Mouse (Mus musculus): Measurements from ENCODE around the gene Krtap4-2.
A peak's percentile ranks its signal among the peaks of the same experiment; 100 is the strongest.
"Not testable (repeated sequence)": the region's sequence is repeated elsewhere in the genome, so short reads cannot be mapped to it uniquely, and the experiment has no call there.

Gene Krtap4-2

GRCm38 (mm10) chr11:99634653-99635134, at the start of gene Krtap4-2:
Gene Krtap4-2 (minus strand): TSS chr11:99635084.
- DNase-seq (ENCODE audit: low read depth, low spot score): no peak

- DNase-seq (ENCODE audit: low read depth, low spot score): no peak
Observed at GRCm38 (mm10) chr11:99683481-99683880, 48.6 kb upstream of the Krtap4-2 start.

DNA sequence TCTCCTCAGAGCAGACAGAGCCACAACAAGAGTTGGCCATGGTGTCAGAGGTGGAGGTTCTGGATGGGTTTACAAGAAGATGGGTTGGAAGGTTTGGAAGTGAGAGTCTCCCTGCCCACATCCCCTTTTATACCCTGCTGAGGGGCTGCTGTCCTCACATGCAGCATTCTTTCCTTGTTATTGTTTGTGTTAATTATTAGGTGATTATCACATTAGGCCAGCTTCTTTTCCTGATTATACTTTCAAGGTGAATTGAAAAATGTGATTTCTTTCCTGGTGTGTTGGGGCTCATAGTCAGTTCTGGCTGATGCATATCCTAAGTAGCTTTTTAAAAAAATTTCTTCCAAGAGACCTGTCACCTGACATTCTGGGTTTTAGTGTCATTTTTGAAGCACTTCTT, 31.0 kb upstream of the Krtap4-2 start, which contains the start of gene Krtap4-6:
Krtap4-6 (minus strand) TSS at position 101 of the 400 bp plus-strand sequence.
- DNase-seq (ENCODE audit: low read depth, low spot score): no peak

GRCm38 (mm10) chr11:99662802-99663201, 27.9 kb upstream of the Krtap4-2 start:
- no peak for DNase-seq (ENCODE audit: low read depth, low spot score)

GRCm38 (mm10) chr11:99659256-99659655, 24.4 kb upstream of the Krtap4-2 start:
- DNase-seq (ENCODE audit: low read depth, low spot score): no peak

GRCm38 (mm10) chr11:99658467-99659010, 23.7 kb upstream of the Krtap4-2 start, which contains the start of gene Gm11563:
Gene Gm11563 (minus strand): TSS chr11:99658960.
- DNase-seq (ENCODE audit: low read depth, low spot score): not testable (repeated sequence)

DNA sequence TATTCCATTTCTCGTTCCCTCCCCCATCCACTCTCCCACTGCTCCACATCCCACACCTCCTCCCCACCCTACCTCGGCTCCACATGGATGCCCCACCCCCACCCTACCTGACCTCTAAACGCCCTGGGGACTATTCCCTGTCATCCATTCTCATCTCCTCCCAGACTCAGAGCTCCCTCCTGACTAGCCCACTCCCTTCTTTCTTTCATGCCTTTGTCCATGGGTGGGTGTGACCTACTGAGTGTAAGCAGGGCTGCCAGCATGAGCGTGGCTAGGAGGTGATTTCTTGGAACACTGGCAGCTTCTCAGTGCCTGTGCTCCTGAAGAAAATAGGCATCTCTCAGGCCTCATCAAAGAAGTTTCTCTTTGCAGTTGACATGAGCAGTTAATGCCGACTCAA, 22.2 kb upstream of the Krtap4-2 start:
- DNase-seq (ENCODE audit: low read depth, low spot score): no peak

GRCm38 (mm10) chr11:99650136-99650535, 15.3 kb upstream of the Krtap4-2 start, which contains the start of gene Gm11555:
Gene Gm11555 (minus strand): TSS chr11:99650236.
- DNase-seq (ENCODE audit: low read depth, low spot score): no peak

- DNase-seq (ENCODE audit: low read depth, low spot score): no peak
Observed at GRCm38 (mm10) chr11:99646444-99646843, 11.6 kb upstream of the Krtap4-2 start.

GRCm38 (mm10) chr11:99644351-99644750, 9.5 kb upstream of the Krtap4-2 start:
- peak; percentile 39 for DNase-seq (ENCODE audit: low read depth, low spot score)

DNA sequence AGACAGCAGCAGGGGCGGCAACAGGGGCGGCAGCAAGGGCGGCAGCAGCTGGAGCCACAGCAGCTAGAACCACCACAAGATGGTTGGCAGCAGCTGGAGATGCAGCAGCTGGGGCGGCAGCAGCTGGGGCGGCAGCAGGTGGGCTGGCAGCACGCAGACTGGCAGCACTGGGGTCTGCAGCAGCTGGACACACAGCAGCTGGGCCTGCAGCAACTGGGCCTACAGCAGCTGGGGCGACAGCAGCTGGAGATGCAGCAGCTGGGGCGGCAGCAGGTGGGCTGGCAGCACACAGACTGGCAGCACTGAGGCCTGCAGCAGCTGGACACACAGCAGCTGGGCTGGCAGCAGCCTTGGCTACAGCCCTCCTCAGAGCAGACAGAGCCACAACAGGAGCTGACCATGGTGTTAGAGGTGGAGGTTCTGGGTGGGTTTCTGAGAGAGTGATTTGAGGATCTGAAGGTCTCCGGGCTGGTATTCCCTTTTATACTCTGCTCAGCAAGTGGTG, 8.8 kb upstream of the Krtap4-2 start, which contains the start of gene Krtap4-7:
Krtap4-7 (minus strand) TSS at position 455 of the 505 bp plus-strand sequence.
- not testable (repeated sequence) for DNase-seq (ENCODE audit: low read depth, low spot score)

- no peak for DNase-seq (ENCODE audit: low read depth, low spot score)
Observed at GRCm38 (mm10) chr11:99640926-99641325, 6.0 kb upstream of the Krtap4-2 start.

DNA sequence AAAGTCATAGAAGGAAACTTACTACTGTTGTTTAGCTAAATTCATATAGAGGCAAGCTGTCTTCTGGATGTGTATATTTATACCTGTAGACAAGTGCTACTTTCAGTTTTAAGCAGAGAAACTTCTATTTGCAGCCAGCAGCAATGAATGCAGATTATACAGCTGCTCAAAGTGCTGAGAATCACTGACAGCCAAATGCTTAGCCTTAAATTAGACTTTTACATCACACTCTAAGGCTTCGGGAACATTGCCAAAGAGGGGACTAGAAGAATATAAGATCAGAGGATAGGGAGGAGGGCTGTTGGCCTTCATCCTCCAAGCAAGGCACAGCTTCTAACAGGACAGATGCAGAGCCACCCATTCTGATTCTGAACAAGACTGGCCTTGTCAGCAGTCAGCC, 2.2 kb upstream of the Krtap4-2 start:
- no peak for DNase-seq (ENCODE audit: low read depth, low spot score)

DNA sequence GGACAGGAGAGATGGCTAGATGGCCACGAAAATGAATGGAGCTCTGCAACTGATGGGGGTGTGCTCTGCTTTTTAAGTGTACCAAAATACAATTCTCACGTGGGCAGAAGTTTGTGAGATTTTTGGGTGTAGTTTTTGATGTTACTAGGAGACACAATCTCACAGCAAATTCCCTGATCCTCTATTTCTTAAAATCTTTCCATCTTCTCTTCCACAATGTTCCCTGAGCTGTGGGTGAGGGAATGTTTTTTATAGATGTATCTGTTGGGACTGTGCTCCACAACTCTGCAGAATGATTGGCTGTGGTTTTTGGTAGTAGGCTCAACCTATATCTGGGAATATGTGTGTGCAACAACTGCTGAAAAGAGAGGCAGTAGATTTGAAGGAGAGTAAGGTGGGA, 1.6 kb downstream of the Krtap4-2 start:
- no peak for DNase-seq (ENCODE audit: low read depth, low spot score)

DNA sequence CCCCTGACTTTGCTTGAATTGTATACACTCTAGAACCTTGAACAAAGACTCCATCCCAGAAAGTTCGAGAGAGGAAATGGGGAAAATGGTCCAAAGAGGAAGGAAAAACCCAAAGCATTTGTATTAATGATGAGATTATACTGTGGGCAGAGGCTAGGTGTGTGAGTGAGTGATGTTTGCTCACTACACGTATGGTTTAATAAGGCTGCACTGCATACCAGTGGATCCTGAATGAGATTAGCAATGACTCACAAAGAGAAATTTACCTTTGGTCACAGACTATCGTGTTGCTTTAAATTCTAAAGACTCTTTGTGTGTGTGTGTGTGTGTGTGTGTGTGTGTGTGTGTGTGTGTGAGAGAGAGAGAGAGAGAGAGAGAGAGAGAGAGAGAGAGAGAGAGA, 4.0 kb downstream of the Krtap4-2 start:
- DNase-seq (ENCODE audit: low read depth, low spot score): no peak

DNA sequence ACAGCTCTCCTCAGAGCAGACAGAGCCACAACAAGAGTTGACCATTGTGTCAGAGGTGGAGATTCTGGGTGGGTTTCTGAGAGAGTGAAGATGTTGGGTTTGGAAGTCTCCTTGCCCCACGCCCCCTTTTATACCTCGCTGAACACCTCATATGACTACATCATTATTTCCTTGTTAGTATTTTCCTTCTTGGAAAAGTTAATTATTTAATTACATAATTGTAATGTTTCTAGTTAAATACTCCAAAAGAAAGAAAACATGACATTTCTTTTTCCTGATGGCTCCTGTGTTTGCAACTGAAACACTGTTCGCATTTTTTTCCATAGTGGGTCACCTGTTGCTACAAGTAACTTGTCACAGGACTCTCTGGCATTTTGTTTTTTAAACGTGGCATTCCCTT, 6.7 kb downstream of the Krtap4-2 start, which contains the start of gene Krtap4-1:
Krtap4-1 (minus strand) TSS at position 101 of the 400 bp plus-strand sequence.
- no peak for DNase-seq (ENCODE audit: low read depth, low spot score)

DNA sequence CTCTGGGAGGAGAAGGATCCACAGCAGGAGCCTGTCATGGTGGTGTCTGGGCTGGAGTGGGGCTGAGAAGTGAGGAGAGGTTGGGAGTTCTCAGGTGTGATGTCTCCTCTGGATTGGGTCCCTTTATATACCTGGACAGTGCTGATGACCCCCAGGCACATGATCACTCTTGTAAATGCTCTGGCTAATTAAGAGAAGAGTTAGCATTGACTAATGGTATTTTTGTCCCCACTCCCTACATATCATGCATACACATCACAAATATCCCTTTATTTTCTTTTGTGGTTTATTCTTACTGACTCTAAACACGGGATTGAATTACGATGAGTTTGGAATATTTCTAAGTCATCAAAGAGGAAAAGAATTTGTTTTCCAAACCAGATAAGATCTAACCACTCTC, 14.5 kb downstream of the Krtap4-2 start, which contains the start of gene Gm11562:
Gm11562 (minus strand) TSS at position 101 of the 400 bp plus-strand sequence.
- no peak for DNase-seq (ENCODE audit: low read depth, low spot score)

- DNase-seq (ENCODE audit: low read depth, low spot score): no peak
Observed at GRCm38 (mm10) chr11:99614796-99615363, 20.0 kb downstream of the Krtap4-2 start, which contains the start of gene Krtap2-4. Gene Krtap2-4 (minus strand): TSS chr11:99614846.

- not testable (repeated sequence) for DNase-seq (ENCODE audit: low read depth, low spot score)
Observed at GRCm38 (mm10) chr11:99610089-99610488, 24.8 kb downstream of the Krtap4-2 start, which contains the start of gene Gm11937. Gene Gm11937 (minus strand): TSS chr11:99610189.

DNA sequence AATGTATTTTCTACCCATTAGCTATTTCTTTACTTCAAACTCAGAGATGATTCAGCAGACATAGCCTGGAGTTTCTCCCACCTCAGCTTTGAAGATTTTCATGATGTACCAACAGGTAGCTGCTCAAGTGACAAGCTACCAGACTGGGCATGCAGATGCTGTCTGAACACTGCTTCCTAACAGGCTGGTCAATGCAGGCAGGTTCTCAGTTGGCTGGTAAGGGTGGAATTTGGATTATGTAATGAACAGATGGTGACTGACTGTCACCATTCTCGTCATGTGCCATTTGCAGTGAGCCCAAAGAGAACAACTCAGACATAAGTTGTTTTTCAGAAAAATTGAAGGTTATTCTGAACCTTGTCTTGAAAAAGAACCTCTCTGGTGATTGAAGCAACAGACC, 25.8 kb downstream of the Krtap4-2 start:
- no peak for DNase-seq (ENCODE audit: low read depth, low spot score)

- DNase-seq (ENCODE audit: low read depth, low spot score): not testable (repeated sequence)
Observed at GRCm38 (mm10) chr11:99603208-99603607, 31.7 kb downstream of the Krtap4-2 start, which contains the start of gene Gm11938. Gene Gm11938 (minus strand): TSS chr11:99603308.

GRCm38 (mm10) chr11:99597742-99598141, 37.1 kb downstream of the Krtap4-2 start, which contains the start of gene Krtap9-3:
Gene Krtap9-3 (minus strand): TSS chr11:99598105.
- DNase-seq (ENCODE audit: low read depth, low spot score): not testable (repeated sequence)
